Mouse (Mus musculus) large intestine, adult 2 months (tissue): Measurements from ENCODE around the gene Ifi35. TPM values are rescaled to one million over a fixed set of nuclear protein-coding genes. Genes with fewer than 3 reads are reported as not detected.
"Not testable (repeated sequence)": the region's sequence is repeated elsewhere in the genome, so short reads cannot be mapped to it uniquely, and the experiment has no call there.

Experiments used
- DNase-seq: peaks from one replicate; pipeline ENCODE4 v3.0.0-alpha.2; 2012; ENCODE audit warnings: low read depth, low spot score
- WGBS: fragments of 180-500 bp; shearing (Covaris S2); methylation state at CpG from one replicate; pipeline ENCODE4 v1.1.7; 2018; 5-methylcytosine and 5-hydroxymethylcytosine counted together
- polyA plus RNA-seq: library from polyadenylated mRNA; depleted of rRNA; stranded (reverse); fragments of >200 nt; gene quantifications from 2 replicates; pipeline ENCODE4 v1.2.3, GENCODE M21; 2012

The Ifi35 gene
- polyA plus RNA-seq, 1 experiment: 96.2 TPM

GRCm38 (mm10) chr11:101466552-101466950 is 18.3 kb downstream of the Ifi35 start:
- WGBS: 53% methylated on average over 5 of the region's 5 CpGs
- DNase-seq: not testable (repeated sequence)

DNA sequence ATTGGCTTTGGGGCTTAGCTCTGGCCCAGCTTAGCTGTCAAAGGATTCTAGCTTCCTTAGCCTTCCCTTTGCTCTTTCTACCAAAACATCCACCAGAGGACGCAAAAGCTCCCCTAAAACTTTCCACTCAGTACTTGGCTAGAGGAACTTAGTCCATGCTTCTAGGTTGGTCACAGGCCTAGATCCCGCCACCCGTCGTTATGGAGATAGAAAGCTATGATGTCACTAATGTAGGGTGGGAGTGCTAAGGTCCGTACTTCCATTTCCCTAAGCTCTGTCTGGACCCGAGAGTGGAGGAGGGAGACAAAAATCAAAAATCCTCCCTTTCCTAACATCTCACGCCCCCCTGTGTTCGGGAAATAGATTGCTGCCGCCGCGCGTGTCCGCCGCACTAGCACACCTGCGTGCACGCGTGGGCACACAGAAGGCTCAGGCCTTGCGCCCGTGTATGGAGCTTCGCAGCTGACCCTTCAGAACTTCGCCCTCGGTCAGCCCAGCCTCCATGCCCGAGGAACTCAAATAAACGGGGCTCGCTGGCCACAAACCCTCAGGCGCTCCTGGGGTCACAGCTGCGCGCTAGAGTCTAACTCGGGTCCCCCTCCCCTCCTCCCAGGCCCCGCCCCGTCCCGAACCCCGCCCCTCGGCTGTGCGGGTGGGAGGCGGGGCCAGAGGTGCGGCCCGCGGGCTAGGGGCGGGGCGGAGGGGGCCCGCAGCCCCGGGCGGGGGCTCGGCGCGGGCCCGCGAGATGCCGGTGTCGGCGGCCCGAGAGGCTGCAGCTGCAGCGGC is 19.5 kb downstream of the Ifi35 start:
- peak; percentile 64 for DNase-seq
- 1% methylated on average over 52 of the region's 54 CpGs for WGBS

- WGBS: under 1% methylated on average over 23 of the region's 31 CpGs
- DNase-seq: no peak
Measured at GRCm38 (mm10) chr11:101468263-101468688, 20.1 kb downstream of the Ifi35 start.

- no peak for DNase-seq
- 23% methylated on average over 13 of the region's 13 CpGs for WGBS
Measured at GRCm38 (mm10) chr11:101468731-101469130, 20.5 kb downstream of the Ifi35 start.

DNA sequence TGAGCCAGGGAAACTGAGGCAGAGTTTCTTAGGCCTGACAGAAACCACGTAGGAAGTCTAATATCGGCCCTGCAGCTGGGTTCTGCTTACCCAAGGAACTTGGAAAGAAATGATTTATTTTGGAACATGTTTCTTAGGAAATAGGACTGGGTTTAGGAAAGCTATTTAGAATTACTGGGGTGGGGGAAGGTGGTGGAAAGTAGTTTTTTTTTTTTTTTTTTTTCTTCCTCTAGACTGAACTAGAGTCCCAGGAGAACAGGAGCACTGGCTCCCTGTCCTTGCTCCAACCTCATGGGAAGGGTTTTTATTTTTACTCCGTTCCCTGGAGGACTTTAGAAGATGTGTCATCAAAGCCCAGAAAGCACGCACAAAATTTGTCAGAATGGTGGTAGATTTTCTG is 20.9 kb downstream of the Ifi35 start:
- no peak for DNase-seq
- 67% methylated on average over 4 of the region's 4 CpGs for WGBS

GRCm38 (mm10) chr11:101470206-101470605 is 22.0 kb downstream of the Ifi35 start:
- 52% methylated on average over 7 of the region's 7 CpGs for WGBS

DNA sequence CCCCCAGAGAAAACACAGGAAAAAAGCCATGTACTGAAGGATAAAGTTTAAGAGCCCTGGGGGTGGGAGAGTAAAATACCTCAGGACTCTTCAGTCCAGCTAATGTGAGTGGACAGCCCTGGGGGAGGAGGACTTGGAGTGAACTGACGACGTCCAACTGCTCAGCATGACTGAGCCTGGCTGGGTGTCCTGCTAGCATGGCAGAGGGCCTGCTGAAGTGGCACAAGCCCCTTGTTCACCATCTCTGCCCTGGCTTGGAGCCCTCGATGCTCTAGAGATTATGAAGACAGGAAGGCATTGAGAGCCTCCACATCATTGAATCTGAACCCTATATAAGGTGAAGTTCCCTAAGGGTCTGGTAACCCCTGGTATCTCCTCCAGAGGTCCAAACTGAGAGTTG is 23.7 kb downstream of the Ifi35 start:
- 77% methylated on average over 3 of the region's 3 CpGs for WGBS
- DNase-seq: no peak

More at GRCm38 (mm10) chr11:101470206-101470605, 22.0 kb downstream of the Ifi35 start:
- no peak for DNase-seq

DNA sequence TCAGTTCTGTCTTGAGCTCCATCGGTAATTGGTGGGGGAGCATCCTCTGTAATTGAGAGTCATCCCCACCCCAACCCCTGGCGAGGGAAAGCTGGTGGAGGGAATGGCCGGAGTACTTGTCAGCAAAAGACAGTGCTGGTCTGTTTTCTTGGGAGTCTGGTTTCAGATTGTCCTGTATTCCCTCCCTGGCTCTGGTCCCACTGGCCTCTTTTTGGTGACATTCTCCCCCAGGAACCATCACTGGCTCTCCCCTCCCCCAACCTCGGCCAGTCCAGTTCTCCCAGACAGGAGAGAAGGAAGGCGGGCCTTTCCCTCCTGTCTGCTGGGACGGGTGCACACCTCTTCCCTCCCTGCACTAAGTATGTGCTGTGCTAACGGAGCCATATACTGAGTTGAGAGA is 24.1 kb downstream of the Ifi35 start:
- WGBS: 57% methylated on average over 7 of the region's 7 CpGs
- DNase-seq: no peak

- WGBS: 72% methylated on average over 1 of the region's 1 CpGs
- not testable (repeated sequence) for DNase-seq
Measured at GRCm38 (mm10) chr11:101473686-101474085, 25.5 kb downstream of the Ifi35 start.

DNA sequence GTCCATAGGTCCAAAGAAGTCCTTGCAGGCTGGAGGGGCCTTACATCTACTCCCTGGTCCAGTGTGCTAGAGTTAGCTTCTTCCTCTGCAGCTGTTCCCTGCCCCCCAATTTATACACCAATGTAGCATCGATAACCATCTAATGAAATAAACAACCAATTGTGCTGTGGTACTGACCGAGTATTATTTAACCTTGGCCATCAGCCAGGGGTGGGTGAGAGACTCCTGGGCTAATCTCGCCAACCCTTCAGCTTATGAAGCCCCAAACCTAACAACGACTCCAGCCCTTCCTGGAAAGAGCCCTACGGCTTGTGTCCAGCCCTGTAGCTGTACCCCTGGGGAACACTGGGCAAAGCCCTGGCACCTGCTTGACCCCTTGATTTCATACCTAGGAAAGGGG is 26.1 kb downstream of the Ifi35 start:
- DNase-seq: no peak
- WGBS: 71% methylated on average over 5 of the region's 5 CpGs

DNA sequence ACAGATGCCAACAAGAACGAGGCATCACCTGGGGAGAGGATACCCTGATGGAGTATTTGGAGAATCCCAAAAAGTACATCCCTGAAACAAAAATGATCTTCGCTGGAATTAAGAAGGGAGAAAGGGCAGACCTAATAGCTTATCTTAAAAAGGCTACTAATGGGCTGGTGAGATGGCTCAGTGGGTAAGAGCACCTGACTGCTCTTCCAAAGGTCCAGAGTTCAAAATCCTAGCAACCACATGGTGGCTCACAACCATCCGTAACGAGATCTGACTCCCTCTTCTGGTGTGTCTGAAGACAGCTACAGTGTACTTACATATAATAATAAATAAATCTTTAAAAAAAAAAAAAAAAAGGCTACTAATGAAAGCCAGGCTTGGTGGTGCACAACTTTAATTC is 28.2 kb downstream of the Ifi35 start:
- 75% methylated on average over 4 of the region's 4 CpGs for WGBS
- DNase-seq: not testable (repeated sequence)

DNA sequence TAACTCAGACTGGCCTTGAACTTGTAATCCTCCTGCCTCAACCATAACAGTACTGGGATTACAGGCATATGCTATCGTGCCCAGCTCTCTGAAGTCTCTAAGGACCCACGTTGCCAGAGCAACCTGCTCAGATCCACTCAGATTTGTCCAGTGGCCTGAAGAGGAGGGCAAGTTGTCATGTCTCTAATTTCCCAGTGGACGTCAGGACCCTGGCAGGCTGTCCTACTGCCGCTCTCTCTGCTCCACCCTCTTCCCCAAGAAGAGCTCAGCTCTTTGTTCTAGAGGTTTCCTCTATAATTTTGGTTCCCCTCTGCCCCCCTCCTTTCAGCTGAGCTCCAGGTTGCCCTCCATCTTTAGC is 29.0 kb downstream of the Ifi35 start:
- WGBS: 73% methylated on average over 4 of the region's 4 CpGs
- no peak for DNase-seq

DNA sequence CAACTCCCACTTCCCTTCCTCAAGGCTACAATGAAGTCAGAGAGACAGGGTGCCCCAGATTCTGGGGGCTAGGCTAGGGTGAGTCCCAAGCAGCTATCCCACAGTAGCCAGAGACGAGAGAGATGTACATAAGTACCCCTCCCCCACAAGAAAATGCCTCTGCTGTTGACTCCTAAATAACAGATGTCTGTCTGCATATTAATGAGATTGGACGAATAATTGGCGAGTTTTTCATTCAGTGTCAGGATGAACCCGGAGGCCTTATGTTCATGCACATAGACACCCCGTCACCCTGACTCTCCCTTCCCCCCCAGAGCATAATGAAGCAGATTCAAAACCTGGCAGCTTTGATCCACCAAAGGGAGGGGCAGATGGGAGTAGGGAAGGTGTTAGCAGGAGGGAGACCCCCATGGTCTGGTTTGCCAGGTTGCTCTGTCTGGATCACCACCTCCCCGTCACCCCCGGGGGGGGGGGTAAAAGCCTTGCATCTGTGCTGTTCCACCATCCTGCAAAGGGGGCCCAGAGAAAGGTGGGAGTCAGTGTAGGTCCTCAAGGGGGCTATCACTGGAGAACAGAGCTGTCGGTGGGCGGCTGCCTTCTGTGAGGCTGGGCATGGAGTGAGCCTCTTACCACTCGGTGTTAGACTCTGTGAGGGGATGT is 29.5 kb downstream of the Ifi35 start:
- WGBS: 76% methylated on average over 10 of the region's 10 CpGs
- DNase-seq: no peak

GRCm38 (mm10) chr11:101479171-101479635 is 31.0 kb downstream of the Ifi35 start:
- WGBS: 16% methylated on average over 18 of the region's 18 CpGs
- no peak for DNase-seq

- DNase-seq: no peak
- 31% methylated on average over 6 of the region's 6 CpGs for WGBS
Measured at GRCm38 (mm10) chr11:101480912-101481311, 32.7 kb downstream of the Ifi35 start.

DNA sequence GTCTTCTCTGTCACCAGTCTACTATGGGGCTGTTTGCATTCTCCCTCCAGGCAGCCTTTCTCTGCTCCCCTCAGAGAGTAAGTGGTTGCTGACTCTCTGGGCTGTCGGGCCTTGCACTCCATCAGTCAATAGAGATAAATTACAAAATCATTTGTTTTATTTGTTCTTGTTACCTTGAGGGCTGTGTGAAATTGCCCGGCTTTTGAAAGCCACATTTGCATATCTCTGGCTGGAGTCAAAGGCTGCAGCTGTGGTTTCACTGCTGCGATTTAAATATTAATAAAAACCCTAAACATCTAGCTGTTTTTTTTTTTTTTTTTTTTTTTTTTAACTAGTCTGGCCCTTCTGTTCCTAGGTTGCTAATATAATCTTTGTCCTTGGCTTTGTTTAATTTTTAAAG is 35.6 kb downstream of the Ifi35 start:
- 42% methylated on average over 3 of the region's 3 CpGs for WGBS
- no peak for DNase-seq

- no peak for DNase-seq
- 81% methylated on average over 6 of the region's 6 CpGs for WGBS
Measured at GRCm38 (mm10) chr11:101484245-101484644, 36.0 kb downstream of the Ifi35 start.

- WGBS: 82% methylated on average over 7 of the region's 7 CpGs
- no peak for DNase-seq
Measured at GRCm38 (mm10) chr11:101484814-101485213, 36.6 kb downstream of the Ifi35 start.

- DNase-seq: no peak
- 67% methylated on average over 6 of the region's 6 CpGs for WGBS
Measured at GRCm38 (mm10) chr11:101485509-101486028, 37.4 kb downstream of the Ifi35 start.

DNA sequence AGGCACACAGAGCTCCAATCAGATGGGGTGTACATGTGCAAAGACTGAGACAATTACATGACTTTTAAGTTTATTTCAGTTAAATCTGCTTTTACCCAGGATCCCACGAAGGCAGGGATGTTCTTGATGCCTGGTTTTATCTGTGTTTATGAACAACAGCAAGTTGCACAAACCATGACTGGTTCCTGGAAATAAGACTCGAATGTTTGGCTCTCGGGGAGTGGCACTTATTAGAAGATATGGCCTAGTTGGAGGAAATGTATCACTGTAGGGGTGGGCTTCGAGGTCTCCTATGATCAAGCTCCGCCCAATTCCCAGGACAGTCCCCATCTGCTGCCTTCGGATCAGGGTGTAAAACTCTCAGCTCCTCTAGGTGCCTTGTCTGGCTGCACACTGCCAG is 37.9 kb downstream of the Ifi35 start:
- 63% methylated on average over 6 of the region's 6 CpGs for WGBS

DNA sequence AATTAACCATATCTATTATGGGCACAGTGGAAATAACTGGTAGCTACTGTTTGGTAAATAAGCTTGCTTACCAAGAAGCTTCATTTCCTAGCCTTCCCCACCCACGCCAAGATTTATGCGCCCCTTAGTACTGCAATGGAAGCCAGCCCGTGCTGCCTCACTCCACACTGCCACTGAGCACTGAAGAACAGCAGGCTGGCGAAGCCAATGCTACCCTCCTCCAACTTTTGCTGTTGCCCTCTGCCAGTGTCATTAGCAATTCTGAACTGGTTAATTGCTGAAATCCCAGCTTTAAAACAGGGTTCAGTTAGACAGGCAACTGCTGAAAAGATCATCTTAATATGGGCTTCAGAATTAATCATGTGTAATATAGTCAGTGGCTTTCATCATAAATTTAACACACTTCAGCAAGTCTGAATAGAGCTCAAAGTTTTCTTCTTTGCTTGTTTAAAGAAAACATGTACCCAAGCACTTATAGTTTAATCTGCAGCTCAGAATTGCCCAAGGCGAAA is 58.1 kb downstream of the Ifi35 start:
- DNase-seq: no peak
- 90% methylated on average over 5 of the region's 5 CpGs for WGBS

More for the DNA sequence above, 37.9 kb downstream of the Ifi35 start:
- no peak for DNase-seq
